Mouse (Mus musculus): ENCODE measurements around the gene Zfp771. TPM values are rescaled to one million over a fixed set of nuclear protein-coding genes. Genes with fewer than 3 reads are reported as not detected.

The Zfp771 gene
- polyA plus RNA-seq, 1 experiment from 2014 or later: 27.3 TPM

DNA sequence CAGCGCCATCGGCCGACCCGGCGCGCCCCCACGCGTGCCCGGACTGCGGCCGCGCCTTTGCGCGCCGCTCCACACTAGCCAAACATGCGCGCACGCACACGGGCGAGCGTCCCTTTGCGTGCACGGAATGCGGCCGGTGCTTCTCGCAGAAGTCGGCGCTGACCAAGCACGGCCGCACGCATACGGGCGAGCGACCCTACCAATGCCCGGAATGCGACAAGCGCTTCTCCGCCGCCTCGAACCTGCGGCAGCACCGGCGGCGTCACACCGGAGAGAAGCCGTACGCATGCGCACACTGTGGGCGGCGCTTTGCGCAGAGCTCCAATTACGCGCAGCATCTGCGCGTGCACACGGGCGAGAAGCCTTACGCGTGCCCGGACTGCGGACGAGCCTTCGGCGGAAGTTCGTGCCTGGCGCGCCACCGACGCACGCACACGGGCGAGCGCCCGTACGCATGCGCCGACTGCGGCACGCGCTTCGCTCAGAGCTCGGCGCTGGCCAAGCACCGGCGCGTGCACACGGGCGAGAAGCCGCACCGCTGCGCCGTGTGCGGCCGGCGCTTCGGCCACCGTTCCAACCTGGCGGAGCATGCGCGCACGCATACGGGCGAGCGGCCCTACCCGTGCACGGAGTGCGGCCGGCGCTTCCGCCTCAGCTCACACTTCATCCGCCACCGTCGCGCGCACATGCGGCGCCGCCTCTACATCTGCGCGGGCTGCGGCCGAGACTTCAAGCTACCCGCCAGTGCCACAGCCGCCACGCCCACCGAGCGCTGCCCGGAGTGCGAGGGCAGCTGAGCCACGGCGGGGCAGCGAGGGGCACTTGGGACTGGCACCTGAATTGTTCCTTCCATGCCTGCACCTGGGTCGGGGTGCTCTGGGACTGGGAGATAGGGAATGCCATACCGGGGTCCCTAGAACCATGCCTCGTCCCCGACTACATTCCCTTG lies 10.0 kb downstream of the Zfp771 start:
- peaks cover 7% of the 10 kb centered on the region; the same call in 1 of the 2 replicates for H3K36me3 ChIP-seq (ENCODE audit: control insufficient read depth, insufficient read depth, low read length)
- H3K4me1 ChIP-seq (replicated peaks; ENCODE audit: control insufficient read depth, insufficient read depth): peaks cover 3% of the 10 kb centered on the region
- H3K9me3 ChIP-seq (ENCODE audit: control insufficient read depth, low read length): no peaks in the 10 kb centered on the region
- peak overlapping the region; percentile 65 for H3K9ac ChIP-seq (ENCODE audit: low read length)
- peak; percentile 95 for ATAC-seq (ENCODE audit: low FRiP score, low TSS enrichment)
- H3K27me3 ChIP-seq (ENCODE audit: control insufficient read depth, insufficient read depth, low read length): no peaks in the 10 kb centered on the region
- no peak for TF ChIP-seq CTCF (IDR thresholded peaks at IDR 0.05; ENCODE audit: low read depth)
- no peak for TF ChIP-seq EP300 (optimal IDR thresholded peaks at IDR 0.05)
- H3K27ac ChIP-seq (replicated peaks): peak overlapping the region; percentile 86
- peak overlapping the region; percentile 87 for H3K4me2 ChIP-seq (replicated peaks; ENCODE audit: low read depth)
- WGBS: under 1% methylated on average over 131 of the region's 136 CpGs
- peak; percentile 95 for DNase-seq (ENCODE audit: low spot score)
- H3K4me3 ChIP-seq (ENCODE audit: low read depth, low read length): peak overlapping the region; percentile 55

DNA sequence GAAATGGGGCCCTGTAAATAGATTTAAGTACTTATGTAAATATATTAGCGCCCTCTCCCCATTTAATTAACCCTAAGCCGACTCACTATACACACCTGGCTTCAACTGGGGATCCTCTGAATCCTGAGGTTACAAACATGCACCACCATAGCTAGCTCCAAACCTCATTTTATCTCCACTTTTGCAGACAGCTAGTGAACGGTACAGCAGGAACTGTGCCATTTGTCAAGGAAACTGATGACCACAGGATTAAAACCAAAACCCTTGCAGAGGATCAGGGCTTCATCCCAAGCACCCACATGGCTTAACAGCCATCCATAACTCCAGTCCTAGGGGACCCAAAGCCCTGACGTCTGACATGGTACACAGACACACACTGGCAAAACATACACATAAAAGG lies 10.9 kb downstream of the Zfp771 start:
- ATAC-seq (ENCODE audit: low FRiP score, low TSS enrichment) (no peak), DNase-seq (ENCODE audit: low spot score) (no peak)
- TF ChIP-seq CTCF (IDR thresholded peaks at IDR 0.05; ENCODE audit: low read depth): no peak
- TF ChIP-seq EP300 (optimal IDR thresholded peaks at IDR 0.05): no peak
- Histone ChIP-seq H3K9ac (ENCODE audit: low read length) (peak overlapping the region; percentile 65), H3K4me1 (replicated peaks; ENCODE audit: control insufficient read depth, insufficient read depth) (peaks cover 3% of the 10 kb centered on the region), H3K27me3 (ENCODE audit: control insufficient read depth, insufficient read depth, low read length) (no peaks in the 10 kb centered on the region), H3K4me3 (ENCODE audit: low read depth, low read length) (peak overlapping the region; percentile 55; the same call in 1 of the 2 replicates), H3K4me2 (replicated peaks; ENCODE audit: low read depth) (peak overlapping the region; percentile 87), H3K36me3 (ENCODE audit: control insufficient read depth, insufficient read depth, low read length) (peaks cover 1% of the 10 kb centered on the region; the same call in 1 of the 2 replicates), H3K27ac (replicated peaks) (no peak overlapping the region), H3K9me3 (ENCODE audit: control insufficient read depth, low read length) (no peaks in the 10 kb centered on the region)
- WGBS: 14% methylated on average over 4 of the region's 4 CpGs

DNA sequence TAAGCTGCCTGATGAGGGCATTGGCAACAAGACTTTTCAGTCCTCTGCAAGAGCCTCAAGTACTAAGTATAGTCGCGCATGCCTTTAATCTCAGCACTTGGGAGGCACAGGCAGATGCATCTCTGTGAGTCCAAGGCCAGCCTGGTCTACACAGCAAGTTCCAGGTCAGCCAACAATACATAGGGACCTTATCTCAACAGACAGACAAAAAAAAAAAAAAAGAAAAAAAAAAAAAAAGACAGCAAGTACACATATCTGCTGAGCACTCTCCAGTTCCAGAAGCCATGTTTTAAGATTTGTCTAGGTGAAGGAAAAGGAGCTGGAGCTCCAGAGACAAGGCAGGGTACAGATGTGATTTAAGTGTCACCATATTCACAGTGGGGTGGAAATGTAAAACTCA lies 11.9 kb downstream of the Zfp771 start:
- no peak overlapping the region for H3K9ac ChIP-seq (ENCODE audit: low read length)
- H3K36me3 ChIP-seq (ENCODE audit: control insufficient read depth, insufficient read depth, low read length): no peaks in the 10 kb centered on the region
- H3K4me2 ChIP-seq (replicated peaks; ENCODE audit: low read depth): no peak overlapping the region
- H3K27me3 ChIP-seq (ENCODE audit: control insufficient read depth, insufficient read depth, low read length): no peaks in the 10 kb centered on the region
- H3K27ac ChIP-seq (replicated peaks): no peak overlapping the region
- no peak overlapping the region for H3K4me3 ChIP-seq (ENCODE audit: low read depth, low read length)
- DNase-seq (ENCODE audit: low spot score) (no peak), ATAC-seq (ENCODE audit: low FRiP score, low TSS enrichment) (no peak)
- 75% methylated on average over 2 of the region's 2 CpGs for WGBS
- H3K4me1 ChIP-seq (replicated peaks; ENCODE audit: control insufficient read depth, insufficient read depth): peaks cover 3% of the 10 kb centered on the region
- H3K9me3 ChIP-seq (ENCODE audit: control insufficient read depth, low read length): no peaks in the 10 kb centered on the region
- TF ChIP-seq CTCF (IDR thresholded peaks at IDR 0.05; ENCODE audit: low read depth): no peak
- TF ChIP-seq EP300 (optimal IDR thresholded peaks at IDR 0.05): no peak

DNA sequence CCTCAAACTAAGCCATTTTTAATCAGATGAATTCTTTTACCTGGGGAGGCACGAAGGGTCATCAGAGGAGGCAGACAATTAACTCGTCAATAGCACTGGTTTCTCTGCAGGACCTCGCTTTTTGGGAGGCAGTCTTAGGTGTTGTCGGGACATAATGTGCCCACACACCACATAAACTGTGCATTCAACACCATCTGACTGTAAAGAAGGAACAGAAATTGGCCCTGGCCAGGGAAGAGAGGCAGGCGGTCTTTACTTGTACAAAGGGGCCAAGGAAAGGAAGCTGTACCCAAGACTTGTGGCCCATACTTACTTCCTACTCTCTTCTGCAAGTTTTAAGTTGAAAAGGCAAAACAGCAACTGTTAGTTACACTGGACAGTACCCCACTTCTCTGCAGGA lies 12.4 kb downstream of the Zfp771 start:
- Histone ChIP-seq H3K4me1 (replicated peaks; ENCODE audit: control insufficient read depth, insufficient read depth) (peaks cover 3% of the 10 kb centered on the region), H3K9ac (ENCODE audit: low read length) (no peak overlapping the region), H3K36me3 (ENCODE audit: control insufficient read depth, insufficient read depth, low read length) (no peaks in the 10 kb centered on the region), H3K9me3 (ENCODE audit: control insufficient read depth, low read length) (no peaks in the 10 kb centered on the region), H3K4me3 (ENCODE audit: low read depth, low read length) (no peak overlapping the region), H3K4me2 (replicated peaks; ENCODE audit: low read depth) (no peak overlapping the region), H3K27me3 (ENCODE audit: control insufficient read depth, insufficient read depth, low read length) (no peaks in the 10 kb centered on the region), H3K27ac (replicated peaks) (no peak overlapping the region)
- WGBS: 85% methylated on average over 5 of the region's 5 CpGs
- ATAC-seq (ENCODE audit: low FRiP score, low TSS enrichment) (no peak), DNase-seq (ENCODE audit: low spot score) (no peak)
- TF ChIP-seq EP300 (optimal IDR thresholded peaks at IDR 0.05): no peak
- TF ChIP-seq CTCF (IDR thresholded peaks at IDR 0.05; ENCODE audit: low read depth): no peak

DNA sequence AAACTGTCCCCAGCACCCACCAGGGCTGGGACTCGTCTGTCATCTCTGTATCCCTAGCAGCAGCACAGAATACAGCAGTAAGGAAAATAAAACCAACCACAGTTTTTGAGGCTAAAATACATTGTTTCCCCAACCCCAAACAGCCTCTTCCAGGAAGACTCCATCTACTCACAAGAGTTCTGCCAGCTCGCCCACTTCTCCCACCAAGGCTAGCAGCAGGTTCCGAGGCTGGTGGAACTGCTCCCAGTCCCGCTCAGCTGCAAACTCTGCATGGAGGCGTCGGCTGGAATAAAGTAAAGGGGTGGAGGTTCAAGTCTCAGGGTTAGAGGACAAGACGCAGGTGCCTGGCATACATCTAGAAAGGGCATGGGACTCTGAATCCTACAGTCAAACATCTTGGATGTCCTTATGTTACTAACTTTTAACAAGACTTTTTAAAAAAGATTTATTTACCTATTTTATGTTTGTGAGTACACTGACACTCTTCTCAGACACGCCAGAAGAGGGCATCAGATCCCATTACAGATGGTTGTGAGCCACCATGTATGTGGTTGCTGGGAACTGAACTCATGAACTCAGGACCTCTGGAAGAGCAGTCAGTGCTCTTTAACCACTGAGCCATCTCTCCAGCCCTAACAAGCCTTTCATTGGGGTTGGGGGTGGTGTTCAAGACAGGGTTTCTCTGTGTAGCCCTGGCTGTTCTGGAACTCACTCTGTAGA lies 15.3 kb downstream of the Zfp771 start:
- WGBS: 66% methylated on average over 8 of the region's 8 CpGs
- H3K9me3 ChIP-seq (ENCODE audit: control insufficient read depth, low read length): no peaks in the 10 kb centered on the region
- H3K4me3 ChIP-seq (ENCODE audit: low read depth, low read length): no peak overlapping the region
- peaks cover 3% of the 10 kb centered on the region for H3K4me1 ChIP-seq (replicated peaks; ENCODE audit: control insufficient read depth, insufficient read depth)
- peak overlapping the region; percentile 81; the same call in 1 of the 2 replicates for H3K4me2 ChIP-seq (replicated peaks; ENCODE audit: low read depth)
- H3K9ac ChIP-seq (ENCODE audit: low read length): no peak overlapping the region
- no peaks in the 10 kb centered on the region for H3K36me3 ChIP-seq (ENCODE audit: control insufficient read depth, insufficient read depth, low read length)
- H3K27ac ChIP-seq (replicated peaks): no peak overlapping the region
- ATAC-seq (ENCODE audit: low FRiP score, low TSS enrichment) (no peak), DNase-seq (ENCODE audit: low spot score) (no peak)
- peak; percentile 33; the same call in 1 of the 2 replicates for TF ChIP-seq CTCF (IDR thresholded peaks at IDR 0.05; ENCODE audit: low read depth)
- no peak for TF ChIP-seq EP300 (optimal IDR thresholded peaks at IDR 0.05)
- no peaks in the 10 kb centered on the region for H3K27me3 ChIP-seq (ENCODE audit: control insufficient read depth, insufficient read depth, low read length)

Data from stomach, postnatal 0 days (tissue).